Mouse (Mus musculus) cerebellum, postnatal 10 days (tissue): ENCODE measurements around the gene Mre11a.

Experiments used
- DNase-seq, 2 experiments: peaks; one replicate each; pipeline ENCODE4 v3.0.0; 2021; ENCODE audit warnings: mixed read lengths in 2 of 2

Gene Mre11a

DNA sequence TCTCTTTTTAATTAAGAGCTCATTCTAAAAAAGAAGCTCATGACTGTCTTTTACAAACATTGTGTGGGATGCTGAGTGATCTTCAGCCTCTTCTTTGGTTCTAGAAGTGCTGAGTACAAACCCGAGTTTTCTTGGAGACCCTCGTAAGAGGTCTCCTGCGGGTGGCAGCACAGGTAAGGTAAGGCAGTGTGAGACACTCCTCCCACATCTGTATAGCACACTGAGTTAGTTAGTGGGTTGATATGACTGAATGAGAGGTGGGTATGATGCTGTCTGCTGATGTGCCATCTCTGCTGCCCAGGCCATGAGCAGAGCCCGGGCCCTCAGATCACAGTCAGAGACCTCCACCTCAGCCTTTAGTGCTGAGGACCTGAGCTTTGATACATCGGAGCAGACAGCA is 40.4 kb downstream of the Mre11a start:
- DNase-seq, result no peak

DNA sequence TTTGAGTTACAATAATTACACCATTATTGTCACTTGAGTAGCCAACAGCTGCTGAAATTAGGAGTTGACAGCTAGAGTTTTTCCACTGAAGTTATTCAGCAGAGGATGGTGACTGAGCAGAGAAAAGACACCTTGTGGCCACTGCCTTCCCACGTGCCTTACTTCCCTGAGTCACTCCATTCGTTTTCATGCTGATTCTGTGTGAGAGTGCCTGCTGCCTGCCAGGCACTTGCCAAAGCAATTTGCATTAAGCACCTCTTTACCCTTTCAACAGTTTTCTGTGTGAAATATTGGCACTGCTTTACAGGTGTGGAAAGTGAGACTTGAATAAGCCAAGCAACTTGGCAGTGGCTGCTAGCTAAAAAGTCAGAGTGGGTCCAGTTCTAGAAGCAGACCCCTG is 43.4 kb downstream of the Mre11a start:
- no peak for DNase-seq

DNA sequence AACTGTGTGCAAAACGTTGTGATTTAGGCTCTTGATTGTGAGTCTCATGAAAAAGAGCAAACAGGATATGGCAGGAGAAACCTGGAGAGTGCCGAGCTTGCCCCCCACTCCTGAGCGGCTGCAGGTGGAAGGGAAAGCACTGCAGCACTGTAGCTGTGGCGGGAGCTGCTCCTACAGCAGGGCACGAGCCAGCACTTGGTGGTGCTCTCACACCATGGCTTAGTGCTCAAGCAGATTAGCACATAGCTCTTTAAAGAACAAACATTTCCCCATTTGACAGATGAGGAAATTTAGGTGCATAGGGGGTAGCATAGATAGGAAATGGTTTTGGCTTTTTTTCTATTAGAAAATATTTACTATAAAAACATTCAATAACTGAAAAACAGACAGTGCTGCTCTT is 47.6 kb downstream of the Mre11a start:
- DNase-seq, result peak in 1 of 2 experiments; percentile 13

DNA sequence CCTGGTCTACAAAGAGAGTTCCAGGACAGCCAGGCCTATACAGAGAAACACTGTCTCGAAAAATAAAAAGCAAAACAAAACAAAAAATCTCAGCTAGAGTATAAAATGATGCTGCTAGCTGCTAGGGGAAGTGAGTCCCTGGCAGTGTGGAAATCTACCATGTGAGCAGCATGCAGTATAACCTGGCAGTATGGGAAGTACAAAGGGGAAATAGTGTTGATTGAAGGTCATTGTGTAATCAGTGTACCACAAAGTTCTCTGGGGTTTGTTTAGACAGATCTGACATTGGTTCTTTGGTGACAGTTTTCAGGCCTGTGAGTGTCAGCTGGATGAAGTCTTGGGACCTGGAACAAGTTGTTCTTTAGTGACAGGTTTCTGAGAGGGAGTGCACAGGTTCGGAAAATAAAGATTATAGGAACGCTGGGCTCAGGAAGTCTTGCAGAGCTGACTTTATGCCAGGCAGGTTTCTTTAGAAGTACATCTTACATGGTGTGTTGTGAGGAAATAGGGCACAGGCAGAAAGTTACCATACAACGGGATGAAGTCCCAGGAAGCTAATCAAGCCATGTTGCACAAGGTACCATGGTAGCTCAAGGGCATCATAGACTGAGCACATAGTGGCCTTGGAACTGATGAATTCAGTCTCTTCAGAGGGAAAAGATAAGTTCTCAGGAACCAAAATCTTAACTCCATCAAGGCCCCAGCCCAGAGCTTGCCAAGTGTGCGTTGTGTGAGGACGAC is 51.1 kb downstream of the Mre11a start:
- DNase-seq, result no peak

DNA sequence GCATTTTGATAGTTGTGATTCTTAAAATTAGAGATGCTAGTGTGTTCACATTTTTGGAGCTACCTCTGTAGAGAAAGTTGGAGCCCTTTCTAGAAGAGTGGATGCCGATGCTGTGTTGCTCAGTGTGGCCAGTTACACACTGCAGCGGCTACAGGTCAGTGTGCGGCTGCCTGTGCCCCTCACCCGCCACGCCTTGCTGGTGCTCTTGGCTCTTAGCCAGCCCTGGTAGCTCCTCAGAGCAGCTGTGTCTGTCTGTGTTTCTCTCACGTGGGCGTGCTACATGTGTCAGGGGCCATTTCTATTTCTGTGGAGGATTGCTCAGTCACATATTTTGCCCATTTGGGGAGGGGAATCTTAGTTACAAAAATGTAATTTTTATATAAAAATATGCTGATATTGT is 55.1 kb downstream of the Mre11a start:
- DNase-seq, result peak; percentile 69 to 76

DNA sequence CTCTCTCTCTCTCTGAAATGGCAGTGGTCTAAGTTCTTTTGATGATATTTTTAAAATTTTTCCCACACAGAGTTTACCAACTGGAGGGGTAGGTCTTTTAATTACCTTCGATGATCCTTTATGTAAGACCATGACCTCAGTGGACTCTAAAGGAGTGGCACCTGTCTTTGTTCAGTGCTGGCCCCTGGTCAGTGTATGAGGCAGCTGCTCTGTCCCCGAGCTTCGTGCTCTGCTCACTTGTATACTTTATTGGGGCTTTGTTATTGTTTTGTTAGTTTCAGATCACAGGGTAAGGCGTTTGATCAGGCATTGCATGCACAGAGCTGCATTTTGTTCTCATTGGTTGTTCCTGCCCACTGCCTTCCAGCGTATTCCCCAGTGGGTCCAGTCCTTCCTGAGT is 55.5 kb downstream of the Mre11a start:
- no peak for DNase-seq

DNA sequence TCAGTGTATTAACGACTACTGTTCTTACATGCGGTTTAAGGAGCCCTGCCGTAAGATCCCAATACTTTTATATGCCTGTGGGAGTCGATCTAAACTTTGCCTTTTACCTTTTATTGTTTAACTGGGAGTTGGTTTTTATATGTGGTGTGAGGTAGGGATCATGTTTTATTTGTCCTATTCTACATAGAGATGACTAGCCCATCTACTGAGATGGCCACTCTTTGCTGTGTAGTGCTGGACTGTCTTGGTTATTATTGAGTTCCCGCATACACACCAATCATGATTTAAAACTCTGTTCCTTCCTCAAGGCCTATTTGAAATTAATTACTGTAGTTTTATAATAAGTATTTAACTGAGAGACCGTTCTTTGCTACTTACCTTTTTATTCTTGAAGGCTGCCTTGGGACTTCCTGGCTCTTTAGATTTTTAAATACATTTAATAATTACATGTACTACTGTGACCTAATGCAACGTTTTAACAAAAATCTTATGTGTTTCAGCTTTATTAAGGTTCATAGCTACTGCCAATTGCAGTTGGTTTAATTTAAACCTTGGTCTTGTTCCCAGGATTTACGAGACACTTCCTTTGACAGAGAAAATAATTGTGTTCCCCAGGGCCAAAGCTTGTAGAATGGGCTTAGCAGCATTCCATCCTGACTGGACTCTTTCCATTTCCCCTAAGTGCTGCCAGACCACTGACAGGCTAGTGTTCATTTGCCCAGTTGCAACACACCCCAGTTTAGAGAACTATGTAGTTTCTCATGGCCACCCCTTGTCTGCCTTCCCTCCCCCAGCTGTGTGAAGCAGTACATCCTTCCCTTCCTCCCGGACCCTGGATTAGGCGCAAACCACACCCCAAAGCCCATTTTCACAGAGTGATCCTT is 57.7 kb downstream of the Mre11a start:
- peak; percentile 29 to 46 for DNase-seq

DNA sequence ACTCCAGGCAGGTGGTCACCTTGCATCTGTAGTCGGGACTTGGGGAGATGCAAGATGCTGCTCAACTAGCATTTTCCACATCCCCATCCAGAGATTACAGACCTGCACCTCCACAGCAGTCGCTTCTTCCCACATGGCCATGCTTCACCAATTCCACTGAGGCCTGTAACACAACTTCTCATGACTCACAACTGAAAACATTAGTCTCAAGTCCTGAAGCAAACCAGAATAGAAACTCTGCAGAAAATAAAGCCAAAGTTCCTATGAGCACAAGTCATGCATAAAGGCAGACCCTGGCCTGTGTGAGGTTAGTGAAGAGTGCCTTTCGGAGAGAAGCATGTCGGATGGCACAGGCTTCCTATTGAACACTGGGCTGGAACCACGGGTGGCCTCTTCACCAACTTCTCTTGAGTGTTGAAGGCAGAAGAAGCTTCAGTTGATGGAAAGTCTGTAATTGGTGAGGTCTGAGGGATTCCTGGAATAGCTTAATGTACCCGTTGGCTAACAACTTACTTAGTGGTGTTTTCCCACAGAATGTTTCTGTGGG is 58.9 kb downstream of the Mre11a start:
- no peak for DNase-seq

DNA sequence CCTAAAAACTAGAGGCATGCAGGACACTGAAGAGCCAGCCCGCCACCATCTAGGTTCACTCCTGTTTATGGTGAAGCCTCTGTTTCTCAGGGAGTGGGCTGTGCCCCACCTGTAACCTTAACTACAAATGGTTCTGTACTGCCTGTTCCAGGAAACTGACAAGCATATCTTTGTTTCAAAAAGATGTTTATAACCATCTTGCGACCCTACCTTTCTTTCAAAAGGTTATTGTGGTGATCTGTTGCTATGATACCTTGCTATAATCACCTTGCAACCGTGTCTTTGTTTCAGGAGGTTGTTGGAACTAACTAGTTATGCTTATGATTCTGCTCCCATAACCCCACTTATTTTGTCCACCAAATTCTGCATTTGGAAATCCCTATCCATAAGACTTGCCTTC is 59.4 kb downstream of the Mre11a start:
- DNase-seq, result no peak

DNA sequence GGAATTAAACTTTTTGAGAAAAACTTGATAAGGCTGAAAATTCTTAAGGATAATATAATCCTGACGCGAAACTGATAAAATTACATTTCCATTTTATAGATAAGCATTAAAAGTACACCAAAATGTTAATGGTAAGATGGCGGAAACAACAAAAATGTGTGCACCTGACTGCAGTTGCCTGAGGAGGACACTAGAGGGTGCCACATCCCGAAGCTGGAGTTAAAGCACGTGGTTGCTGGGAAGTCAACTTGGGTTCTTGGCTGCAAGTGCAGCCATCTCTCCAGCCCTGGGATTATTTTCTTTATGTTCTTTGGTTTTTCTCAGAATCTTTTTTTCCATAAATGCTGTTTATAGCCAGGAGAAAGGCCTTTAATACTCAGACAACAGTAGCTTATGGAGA is 62.0 kb downstream of the Mre11a start:
- DNase-seq, result peak in 1 of 2 experiments; percentile 29

DNA sequence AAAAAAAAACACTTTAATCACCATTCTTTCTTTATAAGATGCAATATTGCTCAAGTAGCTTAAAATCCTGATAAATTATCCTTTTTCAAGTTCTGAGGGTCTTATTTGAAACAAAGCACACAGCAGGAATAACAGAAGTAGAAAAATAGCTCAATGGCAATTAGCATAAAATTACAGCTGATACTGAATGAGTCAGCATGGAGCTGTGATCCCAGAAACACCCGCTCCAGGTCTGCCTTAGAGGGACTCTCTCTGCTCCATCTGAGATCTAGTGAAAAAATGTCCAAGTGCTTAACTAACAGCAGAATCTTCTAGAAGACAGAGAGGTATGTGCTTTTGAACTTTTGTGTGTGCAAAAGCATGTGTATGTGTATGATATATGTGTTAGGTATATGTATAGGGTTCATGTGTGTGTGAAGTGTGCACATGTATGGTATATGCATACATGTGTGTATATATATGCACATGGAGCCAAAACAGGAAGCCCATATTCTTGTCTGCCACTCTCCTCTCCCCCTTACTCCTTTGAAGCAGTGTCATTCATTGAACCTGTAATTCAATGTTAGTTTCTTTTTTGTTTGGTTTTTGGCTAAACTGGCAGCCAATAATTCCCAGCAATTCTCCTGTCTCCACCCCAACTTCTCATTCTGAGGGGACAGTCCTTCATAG is 63.9 kb downstream of the Mre11a start:
- DNase-seq, result no peak

DNA sequence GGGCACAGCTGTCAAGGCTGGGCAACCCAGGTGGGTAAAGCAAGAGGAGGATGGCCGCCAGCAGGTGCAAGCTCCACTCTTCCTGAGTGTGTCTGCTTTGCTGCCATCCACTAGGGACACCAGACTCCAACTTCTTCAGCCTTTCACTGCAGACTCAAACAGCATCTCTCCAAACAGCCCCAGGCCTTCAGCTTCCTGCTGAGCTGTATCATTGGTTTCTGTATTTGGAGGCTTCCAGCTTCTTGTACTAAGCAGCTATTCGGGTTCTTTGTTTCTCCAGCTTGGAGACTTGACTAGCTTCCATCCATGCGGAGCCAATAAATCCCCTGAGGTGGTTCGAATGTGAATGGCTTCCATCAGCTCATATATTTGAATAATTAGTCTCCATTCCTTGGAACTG is 70.1 kb downstream of the Mre11a start:
- peak; percentile 33 to 44 for DNase-seq

DNA sequence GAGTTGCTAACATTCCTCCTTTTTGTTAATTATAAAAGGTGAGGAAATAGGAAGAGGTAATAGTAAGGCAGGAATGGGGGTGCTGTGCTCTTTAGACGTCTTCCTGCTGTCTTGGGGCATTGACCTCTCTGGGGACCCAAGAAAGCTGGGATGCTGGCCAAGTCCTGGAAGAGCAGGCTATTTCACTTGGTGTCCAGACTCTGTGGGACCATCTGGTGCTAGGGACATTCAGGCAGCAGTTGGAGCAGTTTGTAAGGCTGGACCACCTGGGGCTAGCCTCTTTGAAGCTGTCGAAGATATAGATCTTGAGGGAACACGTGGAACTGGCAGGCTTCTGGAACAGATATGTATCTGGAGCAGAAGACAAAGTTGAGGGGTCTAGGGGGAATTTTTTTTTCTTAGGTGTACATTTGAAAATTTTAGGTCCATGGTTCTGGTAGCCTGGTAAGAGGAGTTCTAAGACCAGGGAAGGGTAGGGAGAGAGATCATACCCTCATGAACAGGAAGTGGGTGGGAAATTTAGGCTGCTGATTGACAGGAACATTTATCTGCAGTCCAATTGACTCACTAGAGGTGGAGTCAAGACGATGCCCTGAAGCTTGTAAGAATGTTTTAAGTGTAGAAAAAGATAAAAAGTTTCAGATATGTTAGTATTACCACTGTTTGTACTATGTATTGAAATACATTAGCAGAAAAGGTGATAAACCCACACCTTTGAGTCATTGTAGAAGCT is 72.6 kb downstream of the Mre11a start:
- DNase-seq, result peak; percentile 76 to 86

DNA sequence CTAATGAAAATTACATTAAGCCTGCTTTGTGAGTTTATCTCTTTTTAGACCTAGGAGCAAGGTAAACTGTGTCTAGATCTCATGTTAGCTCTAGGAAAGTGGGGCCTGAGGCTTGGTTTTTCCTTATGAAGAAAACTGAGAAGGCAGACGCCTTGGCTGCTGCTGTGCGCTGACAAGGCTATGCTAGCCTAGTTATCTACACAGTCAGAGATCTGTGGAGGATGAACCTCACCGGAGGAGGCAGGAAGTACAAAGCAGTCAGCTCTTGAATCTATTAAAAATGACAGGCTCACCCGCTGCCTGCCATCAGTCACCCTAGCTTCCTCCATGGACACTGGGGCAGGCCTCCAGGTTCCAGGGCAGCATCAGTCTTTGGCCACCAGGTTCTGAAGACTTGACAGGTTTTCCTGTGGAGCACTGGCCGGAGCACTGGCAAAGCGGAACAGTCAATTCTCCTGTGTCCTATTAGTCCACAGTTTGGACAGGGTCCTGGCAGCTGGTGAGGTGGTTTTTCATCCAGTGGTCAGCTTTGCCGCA is 73.8 kb downstream of the Mre11a start:
- peak; percentile 36 to 55 for DNase-seq

DNA sequence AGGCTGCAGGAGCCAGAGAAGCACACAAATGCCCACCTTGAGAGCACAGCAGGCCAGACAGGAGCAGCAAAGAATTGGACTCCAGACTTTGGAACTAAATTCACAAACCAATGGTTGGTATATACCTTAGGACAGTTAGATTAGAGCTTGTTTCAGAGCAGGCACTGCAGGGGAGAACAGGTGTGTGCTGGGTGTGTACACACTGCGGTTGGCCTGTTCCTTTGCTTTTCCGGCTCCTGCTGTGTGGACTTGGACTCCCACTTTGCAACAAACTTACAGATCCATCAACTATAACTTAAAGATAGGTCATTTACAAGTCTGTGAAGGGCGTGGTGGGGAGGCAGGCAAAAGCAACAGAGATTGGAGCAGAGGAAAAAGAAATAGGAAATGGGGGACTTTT is 74.3 kb downstream of the Mre11a start:
- DNase-seq, result no peak

DNA sequence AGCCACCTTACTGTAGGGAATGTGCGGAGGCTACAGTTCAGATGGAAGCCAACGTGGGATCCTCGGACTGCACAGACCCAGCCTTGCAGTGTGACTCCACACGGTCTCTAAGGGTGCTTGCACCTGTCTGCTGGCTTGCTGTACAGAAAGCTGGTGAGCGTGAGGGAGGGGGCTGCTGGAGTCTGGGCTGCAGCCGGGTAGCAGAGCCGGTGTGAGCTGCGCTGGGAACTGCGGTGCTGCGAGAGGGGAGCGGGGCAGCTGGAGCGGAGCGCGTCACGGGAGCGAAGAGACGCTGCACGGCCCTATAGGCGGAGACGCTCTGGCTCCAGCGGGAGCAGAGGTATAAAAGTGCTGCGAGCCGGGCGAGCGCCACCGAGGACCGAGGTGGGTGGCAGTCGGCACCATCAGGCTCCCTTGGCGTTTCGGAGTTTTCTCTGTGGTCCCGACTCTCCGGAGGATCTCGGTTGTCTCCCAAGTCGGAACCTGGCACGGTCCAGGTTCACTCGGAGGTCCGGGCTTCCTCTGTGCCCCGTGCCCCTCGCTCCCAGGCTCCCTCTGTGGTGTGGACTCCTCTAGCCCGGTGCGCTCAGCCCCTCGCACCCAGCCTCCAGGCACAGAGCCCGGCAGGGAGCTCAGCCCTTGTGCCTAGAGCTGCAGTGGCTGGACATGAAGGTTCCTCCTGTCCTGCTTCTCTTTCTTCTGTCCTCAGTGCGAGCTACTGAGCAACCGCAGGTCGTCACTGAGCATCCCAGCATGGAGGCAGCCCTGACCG is 75.6 kb downstream of the Mre11a start, which contains the start of gene Gpr83:
Gene Gpr83 (plus strand): TSS at position 343 of the 772 bp plus-strand sequence.
- peak; percentile 56 to 57 for DNase-seq

DNA sequence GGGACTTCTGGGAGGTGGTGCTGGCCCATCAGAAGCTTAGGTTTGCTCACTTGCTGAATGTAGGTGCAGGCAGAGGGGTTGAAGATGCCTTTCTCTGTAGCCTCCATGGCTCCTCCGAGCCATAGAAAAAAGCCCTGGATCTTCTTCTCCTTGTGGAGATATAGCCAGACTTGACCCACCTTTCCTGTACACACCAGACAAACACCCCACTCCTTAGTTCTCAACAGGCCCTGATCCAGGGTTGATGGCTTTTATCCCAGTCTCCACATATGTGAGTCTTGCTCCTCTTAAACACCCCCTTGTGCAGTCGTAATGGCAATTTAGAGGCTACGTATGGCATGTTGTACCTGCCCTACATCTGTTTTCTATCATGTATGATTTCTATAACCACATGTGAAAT is 78.7 kb downstream of the Mre11a start:
- no peak for DNase-seq

DNA sequence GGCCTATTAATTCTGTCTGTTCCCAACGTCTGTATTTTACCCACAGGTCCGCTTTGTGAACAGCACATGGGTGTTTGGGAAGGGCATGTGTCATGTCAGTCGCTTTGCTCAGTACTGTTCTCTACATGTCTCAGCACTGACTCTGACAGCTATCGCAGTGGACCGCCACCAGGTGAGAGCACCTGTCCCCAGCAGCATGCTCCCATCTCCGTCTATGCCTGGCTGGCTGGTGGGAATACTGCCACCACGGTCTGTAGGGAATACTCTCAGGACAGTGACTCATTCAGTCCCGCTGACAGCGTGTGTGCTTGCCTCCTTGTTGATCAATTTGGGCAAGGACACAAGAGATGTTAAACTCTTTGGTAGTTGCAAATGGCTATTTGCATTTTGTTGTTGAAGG is 80.3 kb downstream of the Mre11a start:
- no peak for DNase-seq

DNA sequence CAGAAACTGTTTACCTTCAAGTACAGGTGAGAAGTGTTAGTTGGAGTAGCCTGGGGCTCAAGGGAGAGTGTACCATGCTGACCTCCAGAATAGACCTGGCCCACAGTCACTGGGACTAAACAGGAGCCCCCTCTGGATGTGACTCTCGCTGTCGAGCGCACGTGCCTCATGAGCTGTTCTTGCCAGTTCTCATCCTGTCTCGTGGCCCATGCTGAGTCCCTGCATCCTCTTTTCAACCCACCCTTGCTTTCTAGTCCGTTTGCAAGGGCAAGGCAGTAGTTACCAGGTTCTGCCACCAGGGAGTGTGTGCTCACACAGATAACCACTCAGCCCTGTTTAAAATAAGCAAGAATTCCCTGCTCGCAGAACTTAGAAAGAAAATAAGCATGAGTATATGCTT is 82.5 kb downstream of the Mre11a start:
- DNase-seq, result peak; percentile 75 to 82

DNA sequence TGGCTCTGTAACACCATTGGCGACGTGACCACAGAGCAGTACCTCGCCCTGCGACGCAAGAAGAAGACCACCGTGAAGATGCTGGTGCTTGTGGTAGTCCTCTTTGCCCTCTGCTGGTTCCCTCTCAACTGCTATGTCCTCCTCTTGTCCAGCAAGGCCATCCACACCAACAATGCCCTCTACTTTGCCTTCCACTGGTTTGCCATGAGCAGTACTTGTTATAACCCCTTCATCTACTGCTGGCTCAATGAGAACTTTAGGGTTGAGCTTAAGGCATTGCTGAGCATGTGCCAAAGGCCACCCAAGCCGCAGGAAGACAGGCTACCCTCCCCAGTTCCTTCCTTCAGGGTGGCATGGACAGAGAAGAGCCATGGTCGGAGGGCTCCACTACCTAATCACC is 83.9 kb downstream of the Mre11a start:
- DNase-seq, result no peak

DNA sequence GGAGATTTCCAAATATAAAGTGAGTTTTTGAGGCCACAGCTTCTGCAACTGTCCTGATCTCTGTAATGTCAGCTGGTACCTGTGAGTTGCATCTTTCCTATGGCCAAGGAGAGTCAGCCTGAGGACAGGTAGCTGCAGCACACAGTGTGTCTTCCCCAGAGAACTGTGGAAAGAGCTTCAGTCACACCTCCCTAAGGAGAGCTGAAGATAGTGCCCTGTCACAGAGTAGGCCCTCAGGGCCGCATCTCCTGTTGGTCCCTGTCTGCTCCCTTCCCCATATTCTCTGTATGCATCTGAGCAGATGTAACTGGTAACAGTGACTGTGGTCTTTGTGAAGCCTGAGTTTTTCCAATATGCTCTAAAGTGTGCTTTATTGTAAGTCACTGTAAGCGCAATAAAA is 85.9 kb downstream of the Mre11a start:
- DNase-seq, result no peak
